Mouse (Mus musculus) testis, adult 2 months (tissue): ENCODE measurements around the gene Igsf9b.

Experiments used
- CTCF ChIP-seq: fragments of 200-500 bp; IDR thresholded peaks from 2 replicates; pipeline ENCODE4 v1.5.1; 2012; ENCODE audit warnings: low read depth, mild to moderate bottlenecking, inconsistent platforms, low read length, moderate library complexity; ENCODE audit not compliant: control insufficient read depth, insufficient read depth, insufficient replicate concordance
- POLR2A ChIP-seq: fragments of 200-500 bp; IDR thresholded peaks from 2 replicates; pipeline ENCODE4 v1.6.1; 2012; ENCODE audit warnings: low read depth, mild to moderate bottlenecking, inconsistent platforms, low read length, moderate library complexity; ENCODE audit not compliant: control insufficient read depth

GRCm38 (mm10) chr9:27276282-27276839 lies 22.6 kb upstream of the Igsf9b start:
- TF ChIP-seq CTCF (no peak), POLR2A (no peak)
